Mouse (Mus musculus) embryonic facial prominence, embryonic 12.5 days (tissue): Measurements from ENCODE around the gene Smim4. TPM values are rescaled to one million over a fixed set of nuclear protein-coding genes. Genes with fewer than 3 reads are reported as not detected.

Experiments
- ATAC-seq: fragments of 200-750 bp; cut with Nextera tagmentation; 2 replicates; pipeline ENCODE4 v1.8.0; 2017; ENCODE audit not compliant: insufficient number of reproducible peaks, insufficient read depth, low FRiP score, low TSS enrichment
- H3K27ac ChIP-seq: fragments of 300-500 bp; sonication (generic); 2 replicates; pipeline ENCODE4 v1.5.1; 2016; ENCODE audit warnings: mild to moderate bottlenecking
- H3K27me3 ChIP-seq: fragments of 300-500 bp; sonication (generic); 2 replicates; pipeline ENCODE4 v1.6.1; 2016; ENCODE audit warnings: mild to moderate bottlenecking, moderate library complexity
- H3K36me3 ChIP-seq: fragments of 300-500 bp; sonication (generic); 2 replicates; pipeline ENCODE4 v1.6.1; 2016; ENCODE audit warnings: mild to moderate bottlenecking
- H3K4me1 ChIP-seq: fragments of 300-500 bp; sonication (generic); 2 replicates; pipeline ENCODE4 v1.6.1; 2016
- H3K4me2 ChIP-seq: fragments of 300-500 bp; sonication (generic); replicated peaks from 2 replicates; pipeline ENCODE4 v1.6.1; 2016; ENCODE audit warnings: mild to moderate bottlenecking, moderate library complexity
- H3K4me3 ChIP-seq: fragments of 300-500 bp; sonication (generic); 2 replicates; pipeline ENCODE4 v1.5.1; 2016; ENCODE audit warnings: mild to moderate bottlenecking
- H3K9ac ChIP-seq: fragments of 300-500 bp; sonication (generic); 2 replicates; pipeline ENCODE4 v1.6.1; 2016; ENCODE audit warnings: mild to moderate bottlenecking, moderate library complexity
- H3K9me3 ChIP-seq: fragments of 300-500 bp; sonication (generic); 2 replicates; pipeline ENCODE4 v1.6.1; 2016; ENCODE audit warnings: mild to moderate bottlenecking, moderate library complexity
- WGBS: fragments of 180-500 bp; shearing (Covaris S2); methylation state at CpG from one replicate; pipeline ENCODE4 v1.1.7; 2016; 5-methylcytosine and 5-hydroxymethylcytosine counted together
- polyA plus RNA-seq: library from polyadenylated mRNA; unstranded; fragments of >200 nt; fragmentation: Nextera tagmentation; extraction: Ambion mirVana; gene quantifications from 2 replicates; pipeline ENCODE4 v1.2.1, GENCODE M21; 2016

The Smim4 gene
- polyA plus RNA-seq, 1 experiment from 2014 or later, result 59.1 TPM

DNA sequence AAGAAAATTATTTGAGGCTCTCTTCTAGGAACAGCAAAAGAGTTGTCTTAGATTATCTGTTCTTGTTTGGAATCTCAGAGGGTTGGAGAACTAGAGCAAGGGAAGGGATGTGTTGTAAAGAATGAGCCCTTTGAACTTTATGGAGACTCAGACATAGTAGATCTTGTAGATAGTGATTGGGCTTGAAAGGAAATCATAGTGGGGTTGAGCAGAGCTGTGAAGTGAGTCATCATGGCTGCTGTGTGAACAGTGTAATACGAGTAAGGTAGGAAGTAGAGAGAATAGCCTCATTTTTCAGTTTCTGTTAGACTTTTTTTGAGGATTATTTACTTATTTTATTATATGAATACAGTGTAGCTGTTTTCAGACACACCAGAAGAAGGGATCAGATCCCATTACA is 38.8 kb downstream of the Smim4 start:
- no peak overlapping the region for H3K4me2 ChIP-seq
- H3K4me1 ChIP-seq, result no peaks in the 10 kb centered on the region
- no peak overlapping the region for H3K27ac ChIP-seq
- no peak overlapping the region for H3K4me3 ChIP-seq
- no peak for ATAC-seq
- H3K9ac ChIP-seq, result no peak overlapping the region
- peaks cover 78% of the 10 kb centered on the region for H3K36me3 ChIP-seq
- no peaks in the 10 kb centered on the region for H3K9me3 ChIP-seq
- WGBS, result 95% methylated on average over 1 of the region's 1 CpGs
- no peaks in the 10 kb centered on the region for H3K27me3 ChIP-seq

DNA sequence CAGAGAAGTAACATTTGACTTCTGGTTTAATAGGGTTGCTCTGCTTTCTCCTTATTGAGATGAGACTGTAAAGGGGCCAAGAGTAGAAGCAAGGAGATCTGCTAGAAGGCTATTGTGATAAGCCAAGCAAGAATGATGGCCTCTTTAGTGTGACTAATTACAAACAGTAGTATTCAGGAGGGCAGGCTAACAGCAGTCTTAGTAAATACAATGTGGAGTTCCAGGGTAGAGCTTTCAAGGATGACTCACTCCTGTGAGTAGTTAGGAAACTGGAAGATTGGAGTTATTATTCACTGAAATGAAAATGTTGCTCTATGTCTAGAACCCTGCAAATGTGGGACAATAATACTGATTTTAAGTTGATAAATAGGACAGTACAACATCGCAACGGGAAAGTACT is 40.2 kb downstream of the Smim4 start:
- ATAC-seq, result no peak
- Histone ChIP-seq H3K27me3 (no peaks in the 10 kb centered on the region), H3K36me3 (peaks cover 73% of the 10 kb centered on the region), H3K9ac (no peak overlapping the region), H3K4me2 (no peak overlapping the region), H3K27ac (no peak overlapping the region), H3K9me3 (no peaks in the 10 kb centered on the region), H3K4me1 (no peaks in the 10 kb centered on the region), H3K4me3 (no peak overlapping the region)
- WGBS, result 95% methylated on average over 2 of the region's 2 CpGs

DNA sequence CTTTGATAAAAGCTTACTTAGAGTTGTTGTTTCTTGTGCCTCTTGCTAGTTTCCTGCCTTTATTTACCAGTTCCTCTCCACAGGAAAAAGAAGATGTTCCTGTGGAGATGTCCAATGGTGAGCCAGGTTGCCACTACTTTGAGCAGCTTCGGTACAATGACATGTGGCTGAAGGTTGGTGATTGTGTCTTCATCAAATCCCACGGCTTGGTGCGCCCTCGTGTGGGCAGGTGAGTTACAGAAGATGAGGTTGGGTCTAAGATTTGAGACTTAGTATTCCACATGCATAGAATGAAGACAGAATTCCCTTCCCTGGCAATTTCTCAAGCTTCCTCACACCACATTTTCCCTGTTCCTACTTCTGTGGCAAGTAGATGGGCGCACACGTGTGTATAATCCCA is 41.3 kb downstream of the Smim4 start:
- H3K36me3 ChIP-seq, result peaks cover 72% of the 10 kb centered on the region
- no peak overlapping the region for H3K9ac ChIP-seq
- ATAC-seq, result no peak
- H3K4me2 ChIP-seq, result no peak overlapping the region
- 89% methylated on average over 6 of the region's 6 CpGs for WGBS
- no peaks in the 10 kb centered on the region for H3K9me3 ChIP-seq
- no peak overlapping the region for H3K4me3 ChIP-seq
- no peaks in the 10 kb centered on the region for H3K4me1 ChIP-seq
- no peak overlapping the region for H3K27ac ChIP-seq
- H3K27me3 ChIP-seq, result no peaks in the 10 kb centered on the region

DNA sequence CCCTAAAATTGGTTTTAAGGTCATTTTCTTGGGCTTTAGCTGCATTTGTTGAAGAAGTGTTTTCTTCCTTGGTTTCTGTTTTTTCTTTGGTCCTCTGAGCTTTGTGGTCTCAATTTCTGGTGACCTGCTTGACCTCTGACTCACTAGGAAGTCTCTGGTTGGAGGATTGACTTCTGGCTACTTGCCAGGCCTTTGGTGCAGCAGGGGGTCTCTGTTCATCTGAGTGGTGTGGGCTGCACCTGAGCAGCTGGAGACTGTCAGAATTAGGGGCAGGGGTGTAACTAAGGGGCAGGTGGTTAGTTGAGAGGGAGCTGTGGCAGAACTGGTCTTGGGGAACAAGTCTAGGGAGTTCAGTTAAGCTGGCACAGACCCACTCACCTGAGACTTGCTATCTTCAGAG is 47.6 kb downstream of the Smim4 start:
- H3K36me3 ChIP-seq, result peaks cover 61% of the 10 kb centered on the region
- no peak for ATAC-seq
- no peak overlapping the region for H3K27ac ChIP-seq

DNA sequence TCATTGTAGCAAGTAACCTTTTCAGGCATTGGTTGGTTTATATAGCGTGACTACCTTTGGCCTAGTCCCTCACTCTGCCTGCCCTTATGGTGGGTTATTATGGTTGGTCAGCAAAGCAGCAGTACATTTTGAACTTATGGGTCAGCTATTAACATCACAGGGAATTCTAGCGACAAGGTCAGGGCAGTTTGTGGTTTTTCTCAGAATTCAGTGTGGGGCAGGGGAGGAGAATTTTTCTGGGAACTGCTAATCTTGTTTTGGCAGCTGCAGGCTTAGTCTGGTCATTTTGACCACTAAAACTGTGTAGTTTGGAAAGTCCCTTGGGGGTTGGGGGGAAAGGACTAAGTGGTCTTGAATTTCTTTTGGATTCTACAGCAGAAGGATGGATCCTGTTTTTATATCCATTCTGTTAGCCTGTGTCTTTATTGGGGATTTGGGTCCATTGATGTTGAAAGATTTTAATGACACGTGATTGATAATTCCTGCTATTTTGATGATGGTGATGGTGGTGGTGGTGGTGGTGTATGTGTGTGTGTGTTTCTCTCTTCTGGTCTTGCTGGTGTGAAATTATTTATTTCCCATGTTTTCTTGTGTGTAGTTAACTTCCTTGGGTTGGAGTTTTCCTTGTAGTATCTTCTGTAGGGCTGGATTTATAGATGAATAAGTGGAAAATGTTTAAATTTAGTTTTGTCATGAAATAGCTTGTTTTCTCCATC is 49.3 kb downstream of the Smim4 start:
- WGBS, result 88% methylated on average over 3 of the region's 3 CpGs
- Histone ChIP-seq H3K4me2 (no peak overlapping the region), H3K36me3 (peaks cover 68% of the 10 kb centered on the region), H3K9ac (no peak overlapping the region), H3K27ac (no peak overlapping the region), H3K4me1 (no peaks in the 10 kb centered on the region), H3K27me3 (no peaks in the 10 kb centered on the region), H3K4me3 (no peak overlapping the region), H3K9me3 (no peaks in the 10 kb centered on the region)
- no peak for ATAC-seq

More for the DNA sequence above, 47.6 kb downstream of the Smim4 start:
- Histone ChIP-seq H3K4me2 (no peak overlapping the region), H3K27me3 (no peaks in the 10 kb centered on the region), H3K9ac (no peak overlapping the region), H3K4me1 (no peaks in the 10 kb centered on the region), H3K4me3 (no peak overlapping the region), H3K9me3 (no peaks in the 10 kb centered on the region)

DNA sequence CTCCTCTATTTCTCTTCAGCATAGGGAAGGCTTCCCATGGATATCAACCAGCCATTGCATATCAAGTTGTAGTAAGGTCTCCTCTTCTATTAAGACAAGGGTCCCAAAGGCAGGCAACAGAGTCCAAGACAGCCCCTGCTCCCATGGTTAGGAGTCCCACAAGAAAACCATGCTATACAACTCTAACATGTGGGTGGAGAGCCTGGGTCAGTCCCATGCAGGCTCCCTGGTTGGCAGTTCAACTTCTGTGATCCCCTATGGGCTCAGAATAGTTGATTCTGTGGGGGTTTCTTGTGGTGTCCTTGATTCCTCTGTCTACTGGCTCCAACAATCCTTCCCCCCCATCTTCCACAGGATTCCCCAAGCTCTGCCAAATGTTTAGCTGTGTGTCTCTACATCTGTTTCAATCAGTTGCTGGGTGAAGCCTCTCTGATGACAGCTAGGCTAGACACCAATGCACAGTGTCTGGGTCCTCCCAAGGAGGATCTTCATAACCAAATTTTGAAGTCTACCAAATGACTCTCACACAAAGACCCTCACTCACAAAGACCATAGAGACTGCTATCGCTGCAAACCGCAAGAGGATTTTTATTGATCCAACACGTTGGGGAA is 50.1 kb downstream of the Smim4 start:
- H3K9me3 ChIP-seq, result no peaks in the 10 kb centered on the region
- WGBS, result 96% methylated on average over 3 of the region's 3 CpGs
- no peak overlapping the region for H3K9ac ChIP-seq
- no peak overlapping the region for H3K4me2 ChIP-seq
- H3K27me3 ChIP-seq, result no peaks in the 10 kb centered on the region
- no peak for ATAC-seq
- peaks cover 75% of the 10 kb centered on the region for H3K36me3 ChIP-seq
- no peak overlapping the region for H3K27ac ChIP-seq
- no peak overlapping the region for H3K4me3 ChIP-seq
- no peaks in the 10 kb centered on the region for H3K4me1 ChIP-seq

DNA sequence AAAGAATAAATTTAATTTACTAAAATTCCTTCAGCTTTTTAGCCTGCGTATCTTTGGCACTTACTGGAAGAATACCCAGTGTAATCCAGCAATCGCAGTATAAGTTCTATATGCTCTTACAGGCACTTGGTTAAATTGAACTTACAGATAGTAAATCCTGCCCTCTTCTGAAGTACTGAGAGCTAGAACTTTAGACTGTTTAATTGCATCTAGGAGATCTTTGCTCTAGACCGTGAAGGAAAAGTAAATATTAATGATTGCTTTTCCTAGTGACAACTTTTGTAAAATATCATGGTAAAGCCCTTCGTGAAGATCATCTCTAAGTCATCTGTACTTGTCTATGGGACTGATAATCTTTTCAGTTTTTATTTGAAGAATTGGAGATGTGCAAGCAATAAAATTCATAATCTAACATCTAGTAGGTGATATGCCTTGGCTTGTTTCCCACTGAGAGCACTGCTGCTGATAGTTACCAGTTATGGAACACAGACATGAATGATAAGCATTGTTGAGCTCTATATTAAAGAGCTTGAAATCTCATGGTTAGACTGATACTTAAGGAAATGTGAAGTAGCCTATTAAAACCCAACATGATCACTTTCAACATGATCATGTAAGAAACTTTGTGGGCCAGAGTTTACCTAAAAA is 59.5 kb downstream of the Smim4 start:
- no peaks in the 10 kb centered on the region for H3K4me1 ChIP-seq
- 98% methylated on average over 4 of the region's 4 CpGs for WGBS

DNA sequence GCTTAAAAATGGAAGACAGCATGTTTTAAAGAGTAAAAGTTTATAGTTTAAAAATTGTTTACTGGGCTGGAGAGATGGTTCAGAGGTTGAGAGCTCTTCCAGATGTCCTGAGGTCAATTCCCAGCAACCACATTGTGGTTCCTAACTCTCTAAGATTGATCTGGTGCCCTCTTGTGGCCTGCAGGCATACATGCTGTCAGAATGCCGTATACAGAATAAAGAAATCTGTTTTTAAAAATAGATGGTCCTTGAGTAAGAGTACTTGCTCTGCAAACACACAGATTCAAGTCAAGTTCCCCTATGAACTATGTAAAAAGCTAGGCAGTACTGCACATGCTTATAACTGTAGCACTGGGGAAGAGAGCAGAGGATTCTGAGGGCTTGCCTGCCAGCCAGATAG is 66.5 kb downstream of the Smim4 start:
- WGBS, result 90% methylated on average over 1 of the region's 1 CpGs
- Histone ChIP-seq H3K9ac (no peak overlapping the region), H3K4me2 (no peak overlapping the region), H3K9me3 (no peaks in the 10 kb centered on the region), H3K4me3 (no peak overlapping the region), H3K36me3 (peaks cover 62% of the 10 kb centered on the region), H3K4me1 (no peaks in the 10 kb centered on the region), H3K27ac (no peak overlapping the region), H3K27me3 (no peaks in the 10 kb centered on the region)
- no peak for ATAC-seq

More for the DNA sequence above, 59.5 kb downstream of the Smim4 start:
- Histone ChIP-seq H3K9me3 (no peaks in the 10 kb centered on the region), H3K36me3 (peaks cover 68% of the 10 kb centered on the region), H3K4me3 (no peak overlapping the region), H3K27ac (no peak overlapping the region), H3K4me2 (no peak overlapping the region), H3K27me3 (no peaks in the 10 kb centered on the region), H3K9ac (no peak overlapping the region)
- no peak for ATAC-seq

DNA sequence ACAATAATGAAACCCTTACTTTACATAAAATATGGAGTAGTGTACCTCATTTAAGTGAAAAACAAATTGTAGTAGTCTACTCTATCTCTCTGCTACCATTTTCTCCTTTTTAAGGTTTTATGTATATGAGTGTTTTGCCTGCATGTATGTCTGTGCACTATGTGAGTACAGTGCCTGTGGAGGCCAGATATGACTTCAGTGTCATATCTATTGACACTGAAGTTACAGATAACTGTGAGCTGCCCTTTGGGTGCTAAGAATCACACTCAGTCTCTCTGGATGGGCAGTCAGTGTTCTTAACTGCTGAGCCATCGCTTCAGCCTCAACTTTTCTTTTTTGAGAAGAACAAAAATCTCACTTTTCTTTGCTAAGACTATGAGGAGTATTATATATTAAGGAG is 82.9 kb downstream of the Smim4 start:
- ATAC-seq, result no peak

DNA sequence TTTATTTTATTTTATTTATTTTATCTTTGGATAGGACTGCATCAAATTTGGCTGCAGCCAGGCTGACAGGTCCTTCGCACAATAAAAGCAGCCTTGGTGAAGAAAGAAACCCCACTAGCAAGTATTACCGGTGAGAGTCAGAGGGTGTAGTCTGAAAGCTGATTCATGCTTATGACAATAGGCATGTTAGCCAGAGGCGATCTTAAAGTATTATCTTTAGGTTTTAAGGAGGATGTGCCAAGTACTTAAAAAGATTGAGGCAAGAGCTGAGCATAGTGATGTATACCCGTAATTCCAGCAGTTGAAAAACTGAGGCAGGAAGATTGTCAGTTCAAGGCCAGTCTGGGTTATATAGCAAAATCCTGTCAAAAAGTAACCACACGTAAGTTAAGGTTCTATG is 83.5 kb downstream of the Smim4 start:
- Histone ChIP-seq H3K4me3 (no peak overlapping the region), H3K27me3 (no peaks in the 10 kb centered on the region), H3K9ac (no peak overlapping the region), H3K27ac (no peak overlapping the region), H3K4me2 (no peak overlapping the region), H3K4me1 (no peaks in the 10 kb centered on the region), H3K9me3 (no peaks in the 10 kb centered on the region), H3K36me3 (peaks cover 58% of the 10 kb centered on the region)
- no peak for ATAC-seq
- 92% methylated on average over 5 of the region's 5 CpGs for WGBS

More for the DNA sequence above, 82.9 kb downstream of the Smim4 start:
- no peak overlapping the region for H3K4me2 ChIP-seq
- no peak overlapping the region for H3K4me3 ChIP-seq
- WGBS, result 94% methylated on average over 1 of the region's 1 CpGs
- no peak overlapping the region for H3K9ac ChIP-seq
- H3K27me3 ChIP-seq, result no peaks in the 10 kb centered on the region
- H3K36me3 ChIP-seq, result peaks cover 63% of the 10 kb centered on the region
- H3K4me1 ChIP-seq, result no peaks in the 10 kb centered on the region
- no peak overlapping the region for H3K27ac ChIP-seq
- no peaks in the 10 kb centered on the region for H3K9me3 ChIP-seq
